Mouse (Mus musculus): ENCODE data around the gene Rtl6. TPM values are rescaled to one million over a fixed set of nuclear protein-coding genes. Genes with fewer than 3 reads are reported as not detected.

Gene Rtl6
- polyA plus RNA-seq, 1 experiment from 2014 or later: 9.8 TPM

DNA sequence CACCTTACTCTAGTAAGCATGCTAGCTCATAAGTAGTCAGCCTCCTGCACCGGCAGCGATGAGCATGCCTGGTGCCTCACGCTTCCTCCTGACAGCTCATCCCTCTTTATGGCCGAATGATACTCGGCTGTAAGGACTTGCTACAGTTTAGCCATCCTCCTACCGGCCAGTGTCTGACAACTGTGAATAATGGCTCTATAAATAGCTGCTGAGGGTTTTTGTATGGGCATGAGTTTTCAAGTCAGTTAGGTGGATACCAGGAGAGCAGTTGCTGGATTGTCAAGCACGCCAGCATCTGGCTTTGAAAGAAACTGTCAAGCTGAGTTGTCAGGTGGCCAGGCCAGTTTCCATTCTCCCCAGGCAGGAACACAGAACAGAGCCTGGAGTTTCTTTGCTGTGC is 52.7 kb downstream of the Rtl6 start:
- ATAC-seq (ENCODE audit: insufficient read depth, low FRiP score): no peak
- Histone ChIP-seq H3K27ac (ENCODE audit: low read length) (no peak overlapping the region), H3K36me3 (ENCODE audit: control insufficient read depth, insufficient read depth, low read length) (no peaks in the 10 kb centered on the region), H3K9me3 (replicated peaks; ENCODE audit: control insufficient read depth, low read length) (no peaks in the 10 kb centered on the region), H3K27me3 (ENCODE audit: control insufficient read depth, insufficient read depth, low read length) (no peaks in the 10 kb centered on the region; the same call in 1 of the 2 replicates), H3K4me1 (ENCODE audit: control insufficient read depth, insufficient read depth, low read length) (no peaks in the 10 kb centered on the region), H3K4me2 (ENCODE audit: low read depth, low read length) (no peak overlapping the region), H3K4me3 (replicated peaks; ENCODE audit: low read length) (no peak overlapping the region), H3K9ac (ENCODE audit: low read length) (no peak overlapping the region)
- 15% methylated on average over 7 of the region's 7 CpGs for WGBS

Other genes starting within 250 kb of the Rtl6 start
- 3.7 and 4.3 TPM in 2 replicates for gene Parvg, start 233.8 kb downstream of the Rtl6 start, polyA plus RNA-seq (2015; fragmentation: Nextera tagmentation; extraction: Ambion mirVana)
- gene Shisal1, start 110.7 kb downstream of the Rtl6 start, polyA plus RNA-seq (2015; fragmentation: Nextera tagmentation; extraction: Ambion mirVana): 1.8 and 2.9 TPM in 2 replicates
- gene Prr5, start 111.8 kb upstream of the Rtl6 start, polyA plus RNA-seq (2015; fragmentation: Nextera tagmentation; extraction: Ambion mirVana): 29.8 and 31.1 TPM in 2 replicates
- 12.6 and 14.5 TPM in 2 replicates for gene Arhgap8, start 162.2 kb upstream of the Rtl6 start, polyA plus RNA-seq (2015; fragmentation: Nextera tagmentation; extraction: Ambion mirVana)